Mouse (Mus musculus): ENCODE measurements around the gene Saa4. TPM values are rescaled to one million over a fixed set of nuclear protein-coding genes. Genes with fewer than 3 reads are reported as not detected.

Gene Saa4
- not detected in 2 replicates for polyA plus RNA-seq (2012; rRNA removed)

DNA sequence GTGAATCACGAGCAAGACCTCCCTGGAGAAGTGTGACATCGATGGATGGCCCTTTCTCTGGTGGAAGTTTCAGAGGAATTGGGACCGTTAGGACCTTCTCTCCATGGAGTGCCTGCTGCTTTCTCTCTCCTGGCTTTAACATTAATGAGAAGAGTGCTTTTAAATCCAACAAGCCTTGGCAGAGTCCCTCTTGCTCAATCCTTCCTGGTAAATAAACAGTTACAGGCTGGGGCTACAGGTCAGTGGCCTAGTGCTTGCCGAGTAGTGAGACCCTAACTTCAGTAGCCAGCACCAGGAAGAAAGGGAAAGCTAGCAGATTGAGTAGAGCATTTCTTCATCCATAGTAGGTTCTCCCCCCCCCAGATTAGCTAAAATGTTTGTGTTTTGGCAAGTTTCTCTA is at the start of gene Saa4:
TSS of gene Saa4 (minus strand) at position 146 of the 400 bp plus-strand sequence.

DNA sequence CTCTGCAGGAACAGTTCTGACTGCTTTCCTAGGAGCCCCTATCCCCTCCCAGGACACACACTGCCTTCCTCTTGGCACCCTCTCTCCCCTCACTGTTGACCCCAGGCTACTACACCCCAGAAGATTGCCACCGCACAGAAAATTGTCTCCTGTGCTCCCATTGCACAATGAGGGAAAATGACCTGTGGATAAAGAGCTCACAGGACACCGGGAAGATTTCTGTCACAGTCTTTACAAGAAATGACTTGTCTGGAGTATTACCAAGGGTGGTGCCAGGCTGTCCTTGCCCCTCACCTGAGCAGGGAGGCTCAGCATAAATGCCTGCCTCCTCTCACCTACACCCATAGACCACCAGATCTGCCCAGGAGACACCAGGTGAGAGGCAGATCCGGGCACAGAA is 19.1 kb upstream of the Saa4 start, which contains the start of gene Saa2:
TSS of gene Saa2 (plus strand) at position 301 of the 400 bp plus-strand sequence.

DNA sequence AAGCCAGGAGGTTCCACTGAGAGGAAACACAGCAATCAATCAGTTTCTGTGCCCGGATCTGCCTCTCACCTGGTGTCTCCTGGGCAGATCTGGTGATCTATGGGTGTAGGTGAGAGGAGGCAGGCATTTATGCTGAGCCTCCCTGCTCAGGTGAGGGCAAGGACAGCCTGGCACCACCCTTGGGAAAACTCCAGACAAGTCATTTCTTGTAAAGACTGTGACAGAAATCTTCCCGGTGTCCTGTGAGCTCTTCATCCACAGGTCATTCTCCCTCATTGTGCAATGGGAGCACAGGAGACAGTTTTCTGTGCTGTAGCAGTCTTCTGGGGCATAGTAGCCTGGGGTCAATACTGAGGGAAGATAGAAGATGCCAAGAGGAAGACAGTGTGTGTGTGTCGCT is 10.5 kb upstream of the Saa4 start, which contains the start of gene Saa1:
TSS of gene Saa1 (minus strand) at position 101 of the 400 bp plus-strand sequence.

DNA sequence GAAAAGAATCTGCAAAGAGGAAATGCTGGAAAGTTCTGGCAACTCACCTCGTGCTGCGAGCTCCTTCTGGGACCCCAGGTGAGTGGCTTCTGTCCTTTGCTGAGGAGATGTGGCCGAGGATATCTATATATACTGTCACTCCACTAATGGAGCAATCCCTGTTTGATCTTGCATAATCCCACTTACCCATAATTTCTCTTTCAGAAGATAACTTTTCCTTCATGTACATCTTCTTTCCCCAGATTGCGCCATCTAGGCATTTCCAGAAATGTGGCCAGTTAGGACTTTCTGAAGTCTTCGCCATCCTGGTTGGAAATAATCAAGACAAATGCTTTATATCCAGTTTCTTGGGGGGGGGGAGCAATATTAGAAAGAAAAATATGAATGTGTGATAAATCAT is 16.8 kb downstream of the Saa4 start, which contains the start of gene Saa3:
TSS of gene Saa3 (minus strand) at position 101 of the 400 bp plus-strand sequence.

DNA sequence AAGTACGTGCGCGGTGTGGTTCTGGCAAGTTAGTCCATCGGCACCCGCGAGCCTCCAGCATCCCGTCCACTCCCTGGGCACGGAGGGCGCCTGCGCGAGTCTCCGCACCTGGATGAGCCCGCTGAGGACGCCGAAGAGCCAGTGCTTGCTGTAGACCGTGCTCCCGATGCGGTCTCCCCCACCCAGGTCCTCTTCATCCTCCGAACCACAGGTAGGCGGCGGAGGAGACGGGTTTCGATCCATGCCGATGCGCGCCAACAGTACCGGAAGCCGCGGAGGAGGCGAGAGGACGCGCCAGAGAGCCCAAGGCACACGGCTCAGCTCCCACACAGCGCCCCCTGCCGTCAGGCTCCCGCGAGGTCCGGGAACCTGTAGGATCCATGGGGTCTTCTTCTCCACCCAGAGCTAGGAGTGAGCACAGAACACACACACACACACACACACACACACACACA is 22.0 kb downstream of the Saa4 start, which contains the start of gene Saal1:
TSS of gene Saal1 (minus strand) at position 291 of the 455 bp plus-strand sequence.

Other genes with a start within 250 kb of the Saa4 start
- gene Sergef, start 92.8 kb downstream of the Saa4 start, polyA plus RNA-seq (2012; rRNA removed), result 29.4 and 30.6 TPM in 2 replicates
- gene Tph1, start 60.1 kb downstream of the Saa4 start, polyA plus RNA-seq (2012; rRNA removed), result 0.14 and 0.26 TPM in 2 replicates
- gene Saal1, start 21.9 kb downstream of the Saa4 start, polyA plus RNA-seq (2012; rRNA removed), result 15.4 TPM in 2 replicates
- 1.1 and 3.2 TPM in 2 replicates for gene Saa3, start 16.9 kb downstream of the Saa4 start, polyA plus RNA-seq (2012; rRNA removed)
- 0.14 TPM in 1 of 2 replicates, not detected in the other for gene Saa1, start 10.4 kb upstream of the Saa4 start, polyA plus RNA-seq (2012; rRNA removed)
- not detected in 2 replicates for gene Saa2, start 19.2 kb upstream of the Saa4 start, polyA plus RNA-seq (2012; rRNA removed)
- 29.1 and 30.8 TPM in 2 replicates for gene Hps5, start 63.5 kb upstream of the Saa4 start, polyA plus RNA-seq (2012; rRNA removed)
- 32.6 and 33.6 TPM in 2 replicates for gene Gtf2h1, start 63.5 kb upstream of the Saa4 start, polyA plus RNA-seq (2012; rRNA removed)
- 345 and 369 TPM in 2 replicates for gene Ldha, start 108.9 kb upstream of the Saa4 start, polyA plus RNA-seq (2012; rRNA removed)
- gene Ldhc, start 128.6 kb upstream of the Saa4 start, polyA plus RNA-seq (2012; rRNA removed), result 0.11 and 0.14 TPM in 2 replicates
- 122 and 131 TPM in 2 replicates for gene Tsg101, start 187.4 kb upstream of the Saa4 start, polyA plus RNA-seq (2012; rRNA removed)
- 7.4 and 8.3 TPM in 2 replicates for gene Uevld, start 225.9 kb upstream of the Saa4 start, polyA plus RNA-seq (2012; rRNA removed)